Comparison of ENCODE assay signal across 21 mouse cellular contexts in genomic region chr7:45692364-45692763, GRCm38 (mm10). TPM values are rescaled to one million over a fixed set of nuclear protein-coding genes. Genes with fewer than 3 reads are reported as not detected.
"Had no signal": no experiment of that assay in that cellular context is flagged by ENCODE, and none has a peak within 500 bp of the region (broad histone marks: within the 10 kb centered on the region; RNA-seq: fewer than 3 reads in every experiment).

No protein-coding gene starts in this region.

- H3K36me3 ChIP-seq: limb, embryonic 12.5 days; limb, embryonic 15.5 days; midbrain, embryonic 12.5 days; midbrain, embryonic 15.5 days; neural tube, embryonic 13.5 days; stomach, embryonic 15.5 days had no signal

- DNase-seq: kidney, adult 2 months; kidney, postnatal 25 days; layer of hippocampus, postnatal 36 days; lung, adult 2 months; retina, postnatal 1 day; right cerebral cortex, postnatal 25 days; spleen, adult 18-20 months; thymus, adult 2 months; thymus, postnatal 14 days; thymus, postnatal 4 days had no signal

- H3K4me1 ChIP-seq: midbrain, embryonic 12.5 days; midbrain, embryonic 15.5 days; neural tube, embryonic 13.5 days; stomach, embryonic 15.5 days had no signal

- H3K27ac ChIP-seq: kidney, postnatal 0 days; left cerebral cortex, adult 2 months; limb, embryonic 12.5 days; limb, embryonic 15.5 days; macrophage; midbrain, embryonic 12.5 days; midbrain, embryonic 15.5 days; neural tube, embryonic 13.5 days; stomach, embryonic 15.5 days had no signal

- ATAC-seq: inflammation-experienced regulatory T-cells, adult 6 months; intestine, postnatal 0 days; midbrain, embryonic 15.5 days had no signal

- H3K27me3 ChIP-seq: limb, embryonic 12.5 days; limb, embryonic 15.5 days; midbrain, embryonic 12.5 days; midbrain, embryonic 15.5 days; neural tube, embryonic 13.5 days; stomach, embryonic 15.5 days had no signal

- H3K4me2 ChIP-seq: limb, embryonic 12.5 days; limb, embryonic 15.5 days; midbrain, embryonic 12.5 days; midbrain, embryonic 15.5 days; neural tube, embryonic 13.5 days; stomach, embryonic 15.5 days had no signal

- H3K4me3 ChIP-seq: left cerebral cortex, adult 2 months; limb, embryonic 12.5 days; limb, embryonic 15.5 days; midbrain, embryonic 12.5 days; midbrain, embryonic 15.5 days; neural tube, embryonic 13.5 days; stomach, embryonic 15.5 days had no signal

- H3K9ac ChIP-seq: limb, embryonic 12.5 days; limb, embryonic 15.5 days; midbrain, embryonic 12.5 days; midbrain, embryonic 15.5 days; neural tube, embryonic 13.5 days; stomach, embryonic 15.5 days had no signal

- H3K9me3 ChIP-seq: limb, embryonic 12.5 days; limb, embryonic 15.5 days; midbrain, embryonic 12.5 days; midbrain, embryonic 15.5 days; neural tube, embryonic 13.5 days; stomach, embryonic 15.5 days had no signal

RNA-seq across cellular contexts. Expression of gene Sec1, which starts 1.8 kb away (rescaled TPM):
- polyA plus RNA-seq: macrophage had no signal

RNA-seq across cellular contexts. Expression of gene Ntn5, which starts 8.5 kb away (rescaled TPM):
- polyA plus RNA-seq: inflammation-experienced regulatory T-cells, adult 6 months; macrophage had no signal
